Mouse (Mus musculus): Measurements from ENCODE around the gene Dcaf1. TPM values are rescaled to one million over a fixed set of nuclear protein-coding genes. Genes with fewer than 3 reads are reported as not detected.

Dcaf1 gene
- total RNA-seq, 2 experiments from 2014 or later: 32.8 to 34.5 TPM

GRCm38 (mm10) chr9:106876666-106877065, 55.0 kb downstream of the Dcaf1 start:
- no peak for DNase-seq

GRCm38 (mm10) chr9:106879471-106879870, 57.8 kb downstream of the Dcaf1 start:
- DNase-seq: no peak

GRCm38 (mm10) chr9:106881071-106881755, 59.5 kb downstream of the Dcaf1 start:
- DNase-seq: no peak

GRCm38 (mm10) chr9:106882176-106882575, 60.5 kb downstream of the Dcaf1 start:
- DNase-seq: no peak

- no peak for DNase-seq
These were observed 61.4 kb downstream of the Dcaf1 start for GRCm38 (mm10) chr9:106883085-106883484.

- DNase-seq: no peak
These were observed 62.6 kb downstream of the Dcaf1 start for GRCm38 (mm10) chr9:106884306-106884705.

- DNase-seq: no peak
These were observed 63.6 kb downstream of the Dcaf1 start for GRCm38 (mm10) chr9:106884996-106885900.

GRCm38 (mm10) chr9:106885901-106886731, 64.4 kb downstream of the Dcaf1 start:
- peak; percentile 57 to 70 for DNase-seq

- DNase-seq: peak; percentile 98 to 99
These were observed 65.4 kb downstream of the Dcaf1 start, which contains the start of gene Rbm15b for GRCm38 (mm10) chr9:106886828-106887702. Gene Rbm15b (minus strand): TSS chr9:106887428.

GRCm38 (mm10) chr9:106888346-106888745, 66.7 kb downstream of the Dcaf1 start:
- no peak for DNase-seq

- no peak for DNase-seq
These were observed 67.6 kb downstream of the Dcaf1 start for GRCm38 (mm10) chr9:106889321-106889720.

GRCm38 (mm10) chr9:106890496-106891240, 69.0 kb downstream of the Dcaf1 start:
- peak; percentile 74 to 79 for DNase-seq

GRCm38 (mm10) chr9:106891341-106891741, 69.7 kb downstream of the Dcaf1 start:
- no peak for DNase-seq

GRCm38 (mm10) chr9:106891829-106892551, 70.3 kb downstream of the Dcaf1 start, which contains the start of gene Manf:
Gene Manf (minus strand): TSS chr9:106891979.
- DNase-seq: peak; percentile 98 to 99

- DNase-seq: no peak
These were observed 70.8 kb downstream of the Dcaf1 start for GRCm38 (mm10) chr9:106892552-106892875.

GRCm38 (mm10) chr9:106893327-106893726, 71.7 kb downstream of the Dcaf1 start:
- no peak for DNase-seq

- DNase-seq: peak; percentile 43 to 47
These were observed 77.2 kb downstream of the Dcaf1 start for GRCm38 (mm10) chr9:106898901-106899300.

- DNase-seq: no peak
These were observed 79.9 kb downstream of the Dcaf1 start for GRCm38 (mm10) chr9:106901596-106901995.

- DNase-seq: no peak
These were observed 81.6 kb downstream of the Dcaf1 start for GRCm38 (mm10) chr9:106903099-106903790.

Measured in adrenal gland, postnatal 36 days (tissue).